Mouse (Mus musculus) heart, embryonic 10.5 days (tissue): ENCODE results near the gene Sept1. TPM values are rescaled to one million over a fixed set of nuclear protein-coding genes. Genes with fewer than 3 reads are reported as not detected.
"Not testable (repeated sequence)": the region's sequence is repeated elsewhere in the genome, so short reads cannot be mapped to it uniquely, and the experiment has no call there.

Experiments used
- DNase-seq: peaks from one replicate; pipeline ENCODE4 v3.0.0-alpha.2; 2017; ENCODE audit warnings: low spot score
- H3K27ac ChIP-seq: fragments of 300-500 bp; sonication (generic); 2 replicates; pipeline ENCODE4 v1.5.1; 2016; ENCODE audit warnings: mild to moderate bottlenecking
- H3K27me3 ChIP-seq: fragments of 300-500 bp; sonication (generic); 2 replicates; pipeline ENCODE4 v1.6.1; 2016; ENCODE audit warnings: mild to moderate bottlenecking; ENCODE audit not compliant: poor library complexity, insufficient read depth, severe bottlenecking
- H3K36me3 ChIP-seq: fragments of 300-500 bp; sonication (generic); 2 replicates; pipeline ENCODE4 v1.6.1; 2016; ENCODE audit warnings: mild to moderate bottlenecking, moderate library complexity
- H3K4me1 ChIP-seq: fragments of 300-500 bp; sonication (generic); 2 replicates; pipeline ENCODE4 v1.6.1; 2016; ENCODE audit warnings: mild to moderate bottlenecking
- H3K4me3 ChIP-seq: fragments of 300-500 bp; sonication (generic); 2 replicates; pipeline ENCODE4 v1.5.1; 2016; ENCODE audit warnings: mild to moderate bottlenecking, moderate library complexity
- H3K9me3 ChIP-seq: fragments of 300-500 bp; sonication (generic); 2 replicates; pipeline ENCODE4 v1.6.1; 2016; ENCODE audit warnings: mild to moderate bottlenecking, moderate library complexity
- WGBS: fragments of 180-500 bp; shearing (Covaris S2); methylation state at CpG from one replicate; pipeline ENCODE4 v1.1.7; 2016; 5-methylcytosine and 5-hydroxymethylcytosine counted together
- polyA plus RNA-seq: library from polyadenylated mRNA; unstranded; fragments of >200 nt; fragmentation: Nextera tagmentation; extraction: Ambion mirVana; gene quantifications from 2 replicates; pipeline ENCODE4 v1.2.1, GENCODE M21; 2016

Gene Sept1
- polyA plus RNA-seq, 1 experiment from 2014 or later: 25.4 TPM

DNA sequence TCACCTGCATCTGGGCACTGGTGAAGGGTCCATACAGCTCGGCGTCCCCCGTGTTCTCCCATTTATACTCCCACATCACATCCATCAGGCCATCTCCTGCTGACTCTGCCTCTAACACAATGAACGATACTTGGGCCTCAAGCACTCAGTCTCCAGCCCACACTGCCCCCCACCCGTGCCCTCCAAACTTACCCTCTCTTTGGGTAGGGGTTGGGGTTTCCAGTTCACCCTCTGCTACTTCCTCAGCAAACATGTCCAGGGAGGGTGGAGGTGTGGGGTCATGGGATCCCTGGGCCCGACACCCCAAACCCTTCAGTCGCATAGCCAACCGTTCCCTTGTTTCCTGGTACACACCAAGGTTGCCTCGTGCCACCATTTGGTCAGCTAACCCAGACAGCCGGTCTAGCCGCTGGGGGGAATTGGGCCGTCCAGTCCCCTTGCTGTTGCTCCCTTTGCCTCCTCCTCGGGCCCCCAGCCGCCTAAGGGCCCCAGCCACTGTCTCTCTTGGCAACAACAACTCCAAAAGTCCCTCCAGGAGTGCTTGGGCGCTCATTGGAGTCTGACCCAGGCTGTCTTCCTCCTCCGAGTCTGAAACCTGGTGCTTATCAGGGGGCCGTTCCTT lies 38.8 kb downstream of the Sept1 start:
- H3K36me3 ChIP-seq: peaks cover 61% of the 10 kb centered on the region
- 92% methylated on average over 17 of the region's 17 CpGs for WGBS
- H3K9me3 ChIP-seq: no peaks in the 10 kb centered on the region

DNA sequence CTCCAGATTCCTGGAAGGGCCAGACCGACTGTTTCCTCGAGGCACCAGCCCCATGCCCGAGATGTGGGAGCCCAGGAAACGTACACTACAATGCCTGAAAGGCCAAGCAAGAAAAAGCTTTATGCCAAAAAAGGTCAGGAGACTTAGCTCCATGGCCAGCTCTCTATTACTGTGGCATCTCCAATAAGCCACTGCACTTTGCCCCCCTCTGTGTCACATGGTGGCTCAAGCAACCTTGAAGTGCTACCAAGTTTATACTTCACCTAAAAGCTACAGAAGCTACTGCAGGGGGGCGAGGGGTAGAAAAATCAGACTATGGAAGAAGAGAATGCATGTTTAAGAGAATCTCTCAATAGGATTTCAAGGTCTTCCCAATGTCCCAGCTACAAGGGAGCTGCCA lies 39.9 kb downstream of the Sept1 start:
- no peak overlapping the region for H3K27ac ChIP-seq
- H3K4me3 ChIP-seq: no peak overlapping the region
- H3K4me1 ChIP-seq: peaks cover 33% of the 10 kb centered on the region
- no peak for DNase-seq
- no peaks in the 10 kb centered on the region for H3K9me3 ChIP-seq
- 96% methylated on average over 5 of the region's 5 CpGs for WGBS
- peaks cover 50% of the 10 kb centered on the region for H3K36me3 ChIP-seq
- H3K27me3 ChIP-seq: no peaks in the 10 kb centered on the region

More for the DNA sequence above, 38.8 kb downstream of the Sept1 start:
- peaks cover 26% of the 10 kb centered on the region for H3K4me1 ChIP-seq
- H3K4me3 ChIP-seq: peak overlapping the region; percentile 87
- no peaks in the 10 kb centered on the region for H3K27me3 ChIP-seq
- DNase-seq: no peak
- H3K27ac ChIP-seq: no peak overlapping the region; the same call in 1 of the 2 replicates

DNA sequence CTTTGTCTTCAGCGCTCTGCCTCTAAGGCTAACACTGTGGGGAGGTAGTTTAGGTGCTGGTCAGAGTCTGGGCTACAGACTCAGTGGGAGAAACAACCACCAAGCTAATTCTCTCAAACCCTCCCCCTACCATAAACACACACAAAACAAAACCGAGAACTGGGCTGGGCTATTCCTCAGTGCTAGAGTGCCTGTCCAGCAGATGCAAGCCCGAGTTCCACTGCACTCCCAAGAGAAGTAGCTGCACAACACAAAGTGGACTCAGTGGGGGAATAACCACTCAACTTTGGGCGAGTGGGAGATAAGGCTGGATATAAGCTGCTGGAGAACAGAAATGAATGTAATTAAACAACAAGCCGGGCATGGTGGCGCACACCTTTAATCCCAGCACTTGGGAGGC lies 42.3 kb downstream of the Sept1 start:
- no peaks in the 10 kb centered on the region for H3K9me3 ChIP-seq
- peaks cover 37% of the 10 kb centered on the region for H3K36me3 ChIP-seq

DNA sequence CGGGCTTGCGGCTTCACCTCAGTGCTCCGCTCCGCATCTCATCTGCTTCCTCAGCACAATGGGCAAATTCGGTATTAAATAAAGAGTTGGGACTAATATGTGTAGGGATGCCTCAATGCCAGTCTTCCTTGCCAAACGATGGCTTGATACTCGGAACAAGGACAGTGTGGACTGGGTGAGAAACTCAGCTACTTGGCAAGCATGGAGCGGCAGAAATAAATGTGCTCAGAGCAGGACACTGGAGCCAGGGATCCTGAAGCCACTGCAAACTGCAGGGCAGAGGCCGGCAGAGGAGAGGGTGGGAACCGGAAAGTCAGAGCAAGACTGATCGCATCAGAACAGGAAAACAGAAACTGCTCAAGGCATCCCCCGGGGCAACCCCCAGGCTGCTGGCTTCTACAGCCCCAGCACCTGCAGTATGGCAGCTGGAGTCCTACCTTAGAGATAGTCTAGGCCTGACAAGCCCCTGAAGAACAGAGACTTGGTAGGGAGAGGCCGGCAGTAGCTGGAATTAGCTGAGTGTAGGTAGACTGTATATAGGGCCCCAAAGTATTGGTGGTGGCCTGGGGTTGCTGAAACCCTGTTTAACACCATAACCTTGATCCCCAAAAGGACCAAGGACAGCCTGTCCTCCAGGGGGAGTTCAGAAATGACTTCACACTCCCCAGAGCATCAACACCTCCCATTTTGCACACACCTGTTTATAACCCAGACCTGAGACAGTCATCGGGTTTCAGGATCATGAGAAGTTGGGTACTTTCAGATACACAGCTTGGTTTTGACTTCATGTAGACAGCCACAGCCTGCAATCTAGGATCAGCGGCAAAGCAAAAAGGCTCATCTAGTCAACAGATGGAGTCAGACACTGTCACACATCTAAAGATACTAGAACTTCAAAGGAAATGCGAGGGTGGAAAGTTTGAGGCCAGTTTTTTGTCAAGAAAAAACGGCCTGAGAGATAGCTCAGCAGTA lies 44.3 kb downstream of the Sept1 start:
- no peak for DNase-seq
- H3K4me3 ChIP-seq: no peak overlapping the region
- H3K4me1 ChIP-seq: peaks cover 7% of the 10 kb centered on the region; the same call in 1 of the 2 replicates
- no peaks in the 10 kb centered on the region for H3K27me3 ChIP-seq
- 72% methylated on average over 17 of the region's 17 CpGs for WGBS
- no peaks in the 10 kb centered on the region for H3K9me3 ChIP-seq
- no peak overlapping the region for H3K27ac ChIP-seq
- peaks cover 26% of the 10 kb centered on the region for H3K36me3 ChIP-seq

More for the DNA sequence above, 42.3 kb downstream of the Sept1 start:
- H3K27ac ChIP-seq: no peak overlapping the region
- DNase-seq: no peak
- H3K27me3 ChIP-seq: no peaks in the 10 kb centered on the region
- no peak overlapping the region for H3K4me3 ChIP-seq
- peaks cover 23% of the 10 kb centered on the region for H3K4me1 ChIP-seq
- 79% methylated on average over 6 of the region's 6 CpGs for WGBS

DNA sequence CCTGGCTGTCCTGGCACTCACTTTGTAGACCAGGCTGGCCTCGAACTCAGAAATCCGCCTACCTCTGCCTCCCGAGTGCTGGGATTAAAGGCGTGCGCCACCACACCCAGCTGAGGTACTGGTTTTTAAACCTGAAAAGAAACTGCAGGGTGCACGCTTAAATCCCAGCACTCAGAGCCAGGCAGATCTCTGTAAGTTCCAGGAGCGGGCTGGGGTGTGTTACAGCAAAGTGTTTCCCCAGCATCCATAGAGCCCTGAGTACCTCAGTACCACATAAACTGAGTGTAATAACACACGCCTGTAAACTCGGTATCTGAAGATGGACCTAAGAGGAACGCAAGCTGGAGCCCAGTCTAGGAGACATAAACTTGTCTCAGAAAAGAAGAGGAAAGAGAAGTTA lies 45.6 kb downstream of the Sept1 start:
- Histone ChIP-seq H3K4me1 (peaks cover 7% of the 10 kb centered on the region; the same call in 1 of the 2 replicates), H3K27me3 (no peaks in the 10 kb centered on the region), H3K36me3 (peaks cover 13% of the 10 kb centered on the region), H3K9me3 (no peaks in the 10 kb centered on the region), H3K4me3 (no peak overlapping the region), H3K27ac (no peak overlapping the region)
- DNase-seq: no peak
- 62% methylated on average over 10 of the region's 10 CpGs for WGBS

DNA sequence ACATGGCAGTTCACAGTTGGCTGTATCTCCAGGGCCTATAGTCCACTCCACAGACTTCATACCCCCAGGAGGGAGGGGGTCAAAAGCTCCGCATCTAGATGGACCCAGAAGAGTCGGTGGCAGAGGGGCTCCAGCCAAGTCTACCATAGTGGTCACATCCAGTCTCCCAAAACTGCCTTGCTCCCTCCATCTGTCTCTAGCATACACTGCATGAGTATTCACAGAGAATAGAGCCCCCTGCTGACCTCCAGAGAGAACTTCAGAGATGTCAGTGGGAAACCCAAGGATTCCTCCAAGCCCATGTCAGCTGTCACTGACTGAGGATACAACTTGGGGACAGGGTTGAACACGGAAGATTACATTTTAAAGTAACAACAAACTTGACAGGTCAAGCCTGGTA lies 47.3 kb downstream of the Sept1 start:
- no peaks in the 10 kb centered on the region for H3K36me3 ChIP-seq

DNA sequence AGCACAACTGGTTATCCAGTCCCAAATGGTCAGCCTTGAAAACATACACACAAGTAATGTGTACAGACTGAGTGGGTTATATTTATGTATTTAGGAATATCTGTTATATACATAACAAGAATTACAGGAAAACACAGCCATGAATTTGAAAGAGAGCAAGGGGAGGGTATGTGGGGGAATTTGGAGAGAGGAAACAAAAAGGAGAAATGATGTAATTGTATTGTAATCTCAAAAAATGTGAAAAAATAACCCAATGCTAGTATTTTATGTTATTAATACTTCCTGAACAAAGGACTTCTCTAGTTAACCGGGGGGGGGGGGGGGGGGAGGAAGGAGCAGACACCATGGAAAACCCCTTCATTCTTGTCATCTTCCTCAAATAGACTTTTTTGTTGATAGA lies 48.2 kb downstream of the Sept1 start:
- no peaks in the 10 kb centered on the region for H3K27me3 ChIP-seq
- WGBS: 50% methylated on average over 1 of the region's 1 CpGs
- H3K4me3 ChIP-seq: no peak overlapping the region
- H3K4me1 ChIP-seq: peaks cover 7% of the 10 kb centered on the region; the same call in 1 of the 2 replicates
- H3K36me3 ChIP-seq: no peaks in the 10 kb centered on the region
- no peak overlapping the region for H3K27ac ChIP-seq
- no peak for DNase-seq
- no peaks in the 10 kb centered on the region for H3K9me3 ChIP-seq

More for the DNA sequence above, 47.3 kb downstream of the Sept1 start:
- peaks cover 7% of the 10 kb centered on the region; the same call in 1 of the 2 replicates for H3K4me1 ChIP-seq
- no peaks in the 10 kb centered on the region for H3K27me3 ChIP-seq
- no peaks in the 10 kb centered on the region for H3K9me3 ChIP-seq
- H3K4me3 ChIP-seq: no peak overlapping the region
- H3K27ac ChIP-seq: no peak overlapping the region
- WGBS: 50% methylated on average over 3 of the region's 3 CpGs
- no peak for DNase-seq

DNA sequence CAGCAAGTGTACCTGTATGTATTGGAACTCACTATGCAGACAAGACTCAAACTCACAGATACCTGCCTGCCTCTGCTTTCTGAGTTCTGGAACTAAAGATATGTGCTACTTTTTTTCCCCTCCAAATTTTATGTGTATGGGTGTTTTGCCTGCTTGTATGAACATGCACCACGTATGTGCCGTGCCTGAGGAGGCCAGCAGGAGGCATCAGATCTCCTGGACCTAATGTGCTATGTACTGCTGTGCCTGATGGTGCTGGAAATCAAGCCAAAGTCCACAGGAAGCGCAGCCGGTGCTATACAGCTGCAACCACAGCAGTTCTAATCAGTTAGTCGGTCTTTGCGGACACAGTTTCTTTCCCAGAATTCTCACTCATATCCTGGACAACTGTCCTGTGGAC lies 49.1 kb downstream of the Sept1 start:
- no peak for DNase-seq
- Histone ChIP-seq H3K36me3 (no peaks in the 10 kb centered on the region), H3K9me3 (no peaks in the 10 kb centered on the region), H3K27me3 (no peaks in the 10 kb centered on the region), H3K27ac (no peak overlapping the region), H3K4me1 (peaks cover 7% of the 10 kb centered on the region; the same call in 1 of the 2 replicates), H3K4me3 (no peak overlapping the region)
- WGBS: 72% methylated on average over 6 of the region's 6 CpGs

DNA sequence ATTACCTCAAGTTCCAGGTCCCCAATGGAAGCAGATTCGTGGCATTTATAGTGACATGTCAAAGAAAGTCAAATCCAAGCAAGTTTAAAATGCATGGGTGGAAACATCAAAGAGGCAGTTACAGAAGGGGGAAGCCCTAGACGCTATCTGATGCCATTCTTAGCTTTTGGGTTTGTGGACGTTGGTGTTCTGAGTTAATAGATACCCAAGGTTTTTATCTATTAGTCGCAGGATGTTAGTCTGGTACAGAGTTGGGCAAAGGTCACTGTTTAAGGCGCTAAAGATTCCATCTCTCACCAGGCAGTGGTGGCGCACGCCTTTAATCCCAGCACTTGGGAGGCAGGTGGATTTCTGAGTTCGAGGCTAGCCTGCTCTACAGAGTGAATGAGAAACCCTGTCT lies 49.6 kb downstream of the Sept1 start:
- no peak for DNase-seq
- Histone ChIP-seq H3K27ac (no peak overlapping the region), H3K9me3 (no peaks in the 10 kb centered on the region), H3K27me3 (no peaks in the 10 kb centered on the region), H3K36me3 (no peaks in the 10 kb centered on the region), H3K4me3 (no peak overlapping the region), H3K4me1 (peaks cover 3% of the 10 kb centered on the region; the same call in 1 of the 2 replicates)
- WGBS: 70% methylated on average over 8 of the region's 8 CpGs

DNA sequence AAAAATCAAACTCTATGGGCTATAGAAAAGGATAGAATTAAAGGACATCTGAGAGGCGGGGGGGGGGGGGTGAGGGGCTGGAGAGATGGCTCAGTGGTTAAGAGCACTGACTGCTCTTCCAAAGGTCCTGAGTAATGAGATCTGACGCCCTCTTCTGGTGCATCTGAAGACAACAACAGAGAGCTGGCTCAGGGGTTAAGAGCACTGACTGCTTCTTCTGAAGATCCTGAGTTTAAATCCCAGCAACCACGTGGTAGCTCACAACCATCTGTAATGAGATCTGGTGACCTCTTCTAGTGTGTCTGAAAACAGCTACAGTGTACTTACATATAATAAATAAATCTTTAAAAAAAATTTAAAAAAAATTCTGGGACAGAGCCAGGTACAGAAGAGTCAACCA lies 51.2 kb downstream of the Sept1 start:
- H3K4me1 ChIP-seq, H3K27me3 ChIP-seq, H3K4me3 ChIP-seq, H3K27ac ChIP-seq, DNase-seq, H3K36me3 ChIP-seq, H3K9me3 ChIP-seq: not testable (repeated sequence)
- WGBS: 19% methylated on average over 3 of the region's 3 CpGs

DNA sequence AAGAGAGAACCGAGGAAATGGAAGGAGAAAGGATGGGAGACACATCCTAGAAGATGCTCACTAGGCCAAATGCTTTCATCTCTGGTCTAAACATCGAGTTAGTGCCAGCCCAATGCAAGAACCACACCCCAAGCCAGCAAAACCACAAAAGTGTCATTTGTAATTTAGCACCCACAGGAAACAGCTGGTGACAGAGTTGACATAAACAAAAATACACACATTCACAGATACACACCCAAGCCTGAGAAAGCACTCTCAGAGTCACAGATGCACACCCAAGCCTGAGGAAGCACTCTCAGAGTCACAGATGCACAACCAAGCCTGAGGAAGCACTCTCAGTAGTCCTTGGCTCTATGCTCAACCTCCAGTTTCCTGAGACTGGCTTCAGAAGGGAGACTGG lies 52.1 kb downstream of the Sept1 start:
- Histone ChIP-seq H3K9me3 (no peaks in the 10 kb centered on the region), H3K27me3 (no peaks in the 10 kb centered on the region), H3K27ac (no peak overlapping the region), H3K36me3 (no peaks in the 10 kb centered on the region), H3K4me3 (no peak overlapping the region), H3K4me1 (no peaks in the 10 kb centered on the region)
- WGBS: 61% methylated on average over 2 of the region's 2 CpGs
- DNase-seq: no peak

DNA sequence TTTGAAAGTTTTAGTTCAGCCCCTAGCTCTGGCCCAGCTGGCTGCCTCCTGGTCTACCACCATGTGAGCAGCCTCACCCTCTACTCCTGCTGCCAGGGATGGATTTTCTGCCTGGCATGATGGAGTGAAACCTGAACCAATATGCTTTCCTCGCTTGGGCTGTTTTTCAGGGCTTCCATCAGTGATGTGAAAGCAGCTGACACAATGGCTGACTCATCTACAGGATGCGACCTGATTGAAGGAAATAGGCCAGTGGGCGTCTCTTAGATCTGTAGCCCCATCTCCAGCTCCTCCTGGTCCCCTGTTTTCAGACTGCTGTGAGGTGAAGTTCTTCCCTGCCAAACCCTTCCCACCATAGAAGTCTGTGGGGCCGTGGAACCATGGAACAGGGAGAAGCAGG lies 56.0 kb downstream of the Sept1 start:
- Histone ChIP-seq H3K9me3 (no peaks in the 10 kb centered on the region), H3K27me3 (no peaks in the 10 kb centered on the region), H3K4me3 (no peak overlapping the region), H3K27ac (no peak overlapping the region), H3K4me1 (no peaks in the 10 kb centered on the region), H3K36me3 (no peaks in the 10 kb centered on the region)
- no peak for DNase-seq
- WGBS: 61% methylated on average over 4 of the region's 4 CpGs

DNA sequence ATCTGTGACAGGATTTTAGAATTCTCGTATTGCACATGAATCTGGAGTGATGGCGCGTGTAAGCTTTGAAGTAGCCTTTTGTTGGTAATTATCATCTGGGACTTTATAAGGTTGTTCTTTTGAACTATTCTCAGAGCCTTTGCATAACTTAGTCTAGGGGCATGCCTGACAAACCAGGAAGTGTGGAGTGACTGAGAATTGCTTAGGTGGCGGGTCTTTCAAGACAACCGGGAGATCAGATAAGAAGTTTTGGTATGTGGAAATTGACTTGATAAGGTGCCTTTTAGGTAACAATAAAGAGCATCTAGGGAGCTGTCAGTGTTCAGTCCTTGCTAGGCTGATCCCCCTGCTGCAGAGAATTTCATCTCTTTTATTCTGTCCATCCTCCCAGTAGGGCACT lies 66.4 kb downstream of the Sept1 start:
- 76% methylated on average over 5 of the region's 5 CpGs for WGBS
- Histone ChIP-seq H3K27me3 (no peaks in the 10 kb centered on the region), H3K4me1 (no peaks in the 10 kb centered on the region), H3K36me3 (no peaks in the 10 kb centered on the region), H3K27ac (no peak overlapping the region), H3K4me3 (no peak overlapping the region), H3K9me3 (peaks cover 2% of the 10 kb centered on the region; the same call in 1 of the 2 replicates)
- no peak for DNase-seq
